Comparison of ENCODE assay signal across 12 mouse cellular contexts in the genomic region with DNA sequence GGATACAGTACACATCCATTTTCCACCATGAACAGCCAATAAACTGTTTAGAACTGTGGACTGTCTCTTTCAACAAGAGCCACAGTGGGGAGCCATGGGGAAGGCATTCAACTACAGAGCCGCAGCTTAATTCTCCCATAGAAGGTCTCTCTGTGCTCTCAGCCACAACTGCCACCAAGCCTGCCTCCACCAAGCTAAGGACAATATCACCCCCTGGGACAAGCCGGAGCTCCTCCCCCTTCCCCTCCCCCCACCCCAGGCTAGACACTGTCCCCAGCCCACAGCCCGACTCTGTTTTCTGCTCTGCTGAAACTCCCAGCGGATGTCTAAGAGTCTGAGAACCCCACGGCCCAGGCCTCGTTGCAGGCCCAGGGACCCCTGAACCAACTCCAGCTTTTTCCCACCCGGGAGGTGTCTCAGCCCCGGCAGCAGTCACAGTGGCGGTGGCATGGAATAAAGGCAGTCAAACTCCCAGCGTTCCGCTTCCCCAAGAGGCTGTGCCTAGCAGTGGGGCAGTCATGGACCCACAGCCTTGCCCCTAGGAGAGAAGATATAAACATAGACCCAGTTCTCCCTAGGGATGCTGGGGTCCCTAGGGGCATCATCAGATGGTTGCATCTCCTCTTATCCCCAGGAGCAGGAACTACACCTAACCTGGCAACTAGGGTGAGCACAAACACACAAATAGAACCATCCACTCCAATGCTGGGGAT. TPM values are rescaled to one million over a fixed set of nuclear protein-coding genes. Genes with fewer than 3 reads are reported as not detected.
DNase-seq lines count a peak whose midpoint lies in the region; ATAC-seq and TF ChIP-seq lines count a peak whose summit lies in the region.
"Had no signal": no experiment of that assay in that cellular context is flagged by ENCODE, and none has a peak within 500 bp of the region (broad histone marks: within the 10 kb centered on the region; RNA-seq: fewer than 3 reads in every experiment).

No protein-coding gene starts in this region.

- 0 out of 2 replicates have a peak, but pooled peaks have one; percentile 12 for ATAC-seq in liver, embryonic 16.5 days (ENCODE audit: low read depth)
- ATAC-seq in forebrain, embryonic 15.5 days (replicated peaks), result 0 out of 2 replicates have a peak, but pooled peaks have one; percentile 49
- peak; percentile 82 for ATAC-seq in midbrain, embryonic 13.5 days
- no peak for ATAC-seq in frontal cortex, adult (ENCODE audit: low TSS enrichment)
- ATAC-seq: CD4-positive, CD25-positive, alpha-beta regulatory T cell, adult 4 months had no signal

- no peaks in the 10 kb centered on the region for H3K36me3 ChIP-seq in liver, embryonic 16.5 days (ENCODE audit: control insufficient read depth, insufficient read depth)
- H3K36me3 ChIP-seq in forebrain, embryonic 15.5 days, result no peaks in the 10 kb centered on the region
- H3K36me3 ChIP-seq in midbrain, embryonic 13.5 days, result no peaks in the 10 kb centered on the region
- H3K36me3 ChIP-seq: stomach, embryonic 15.5 days had no signal

- 46% methylated on average over 11 of the region's 11 CpGs for WGBS in liver, embryonic 16.5 days (ENCODE audit: insufficient replicate concordance)
- 12% methylated on average over 11 of the region's 11 CpGs for WGBS in forebrain, embryonic 15.5 days
- 7% methylated on average over 11 of the region's 11 CpGs for WGBS in midbrain, embryonic 13.5 days

- no peaks in the 10 kb centered on the region for H3K4me1 ChIP-seq in liver, embryonic 16.5 days (ENCODE audit: control insufficient read depth, low read depth, low read length)
- H3K4me1 ChIP-seq in forebrain, embryonic 15.5 days, result peaks cover 16% of the 10 kb centered on the region
- H3K4me1 ChIP-seq in midbrain, embryonic 13.5 days (replicated peaks), result peaks cover 30% of the 10 kb centered on the region
- H3K4me1 ChIP-seq: stomach, embryonic 15.5 days had no signal

- TF ChIP-seq CTCF in brain, embryonic 14.5 days (IDR thresholded peaks at IDR 0.05; ENCODE audit: borderline replicate concordance, extremely low read depth, insufficient read depth, insufficient read length), result no peak

- H3K4me3 ChIP-seq in liver, embryonic 16.5 days (ENCODE audit: low read depth, low read length), result no peak overlapping the region
- no peak overlapping the region for H3K4me3 ChIP-seq in forebrain, embryonic 15.5 days
- no peak overlapping the region for H3K4me3 ChIP-seq in midbrain, embryonic 13.5 days (replicated peaks)
- H3K4me3 ChIP-seq: stomach, embryonic 15.5 days had no signal

- H3K4me2 ChIP-seq in liver, embryonic 16.5 days (ENCODE audit: low read depth, low read length), result no peak overlapping the region
- no peak overlapping the region for H3K4me2 ChIP-seq in forebrain, embryonic 15.5 days (replicated peaks)
- H3K4me2 ChIP-seq in midbrain, embryonic 13.5 days (replicated peaks), result peak overlapping the region; percentile 3; the same call in 1 of the 2 replicates
- H3K4me2 ChIP-seq: stomach, embryonic 15.5 days had no signal

- no peaks in the 10 kb centered on the region for H3K27me3 ChIP-seq in liver, embryonic 16.5 days (ENCODE audit: control insufficient read depth, insufficient read depth, low read depth, low read length)
- no peaks in the 10 kb centered on the region for H3K27me3 ChIP-seq in forebrain, embryonic 15.5 days
- no peaks in the 10 kb centered on the region for H3K27me3 ChIP-seq in midbrain, embryonic 13.5 days
- H3K27me3 ChIP-seq: stomach, embryonic 15.5 days had no signal

- no peak overlapping the region for H3K9ac ChIP-seq in liver, embryonic 16.5 days (ENCODE audit: low read depth, low read length)
- H3K9ac ChIP-seq in forebrain, embryonic 15.5 days (replicated peaks), result no peak overlapping the region
- no peak overlapping the region for H3K9ac ChIP-seq in midbrain, embryonic 13.5 days (replicated peaks)
- H3K9ac ChIP-seq: stomach, embryonic 15.5 days had no signal

- TF ChIP-seq POLR2A in brain, embryonic 14.5 days (IDR thresholded peaks at IDR 0.05; ENCODE audit: borderline replicate concordance, extremely low read depth, insufficient read depth, insufficient read length, poor library complexity, severe bottlenecking), result no peak

- no peak for DNase-seq in liver
- DNase-seq in brain, embryonic 14.5 days (ENCODE audit: low read depth), result peak; percentile 78
- no peak for DNase-seq in kidney, postnatal 14 days
- no peak for DNase-seq in c-Kit-positive CD71-positive TER-119-positive erythroid progenitor cells, embryonic 14.5 days (ENCODE audit: low spot score)
- DNase-seq: cerebellum, adult 8-10 months; lung, postnatal 36 days had no signal

- no peak overlapping the region for H3K27ac ChIP-seq in liver, embryonic 16.5 days (ENCODE audit: low read length)
- no peak overlapping the region for H3K27ac ChIP-seq in forebrain, embryonic 15.5 days (replicated peaks)
- H3K27ac ChIP-seq in midbrain, embryonic 13.5 days, result peak overlapping the region; percentile 65
- H3K27ac ChIP-seq: stomach, embryonic 15.5 days had no signal

- H3K9me3 ChIP-seq in liver, embryonic 16.5 days (replicated peaks; ENCODE audit: control insufficient read depth, low read length), result no peaks in the 10 kb centered on the region
- H3K9me3 ChIP-seq in forebrain, embryonic 15.5 days, result no peaks in the 10 kb centered on the region
- H3K9me3 ChIP-seq in midbrain, embryonic 13.5 days, result no peaks in the 10 kb centered on the region
- H3K9me3 ChIP-seq: stomach, embryonic 15.5 days had no signal

RNA-seq across cellular contexts. Expression of a gene that starts 1.0 kb away (rescaled TPM):
- not detected in 2 replicates for polyA plus RNA-seq in liver, embryonic 16.5 days (2015; fragmentation: Nextera tagmentation; extraction: Ambion mirVana)
- 0.09 and 0.11 TPM in 2 replicates for polyA plus RNA-seq in brain, embryonic 14.5 days (2012; rRNA removed)
- polyA plus RNA-seq in forebrain, embryonic 15.5 days (2015; fragmentation: Nextera tagmentation; extraction: Ambion mirVana), result 0.18 TPM in 1 of 2 replicates, not detected in the other
- polyA plus RNA-seq in midbrain, embryonic 13.5 days (2015; fragmentation: Nextera tagmentation; extraction: Ambion mirVana), result 0.22 TPM in 1 of 2 replicates, not detected in the other
- polyA plus RNA-seq: stomach, embryonic 15.5 days had no signal

RNA-seq across cellular contexts. Expression of a gene that starts 1.1 kb away (rescaled TPM):
- polyA plus RNA-seq in liver, embryonic 16.5 days (2015; fragmentation: Nextera tagmentation; extraction: Ambion mirVana), result not detected in 2 replicates
- polyA plus RNA-seq in brain, embryonic 14.5 days (2012; rRNA removed), result not detected in 2 replicates
- not detected in 2 replicates for polyA plus RNA-seq in forebrain, embryonic 15.5 days (2015; fragmentation: Nextera tagmentation; extraction: Ambion mirVana)
- polyA plus RNA-seq in midbrain, embryonic 13.5 days (2015; fragmentation: Nextera tagmentation; extraction: Ambion mirVana), result not detected in 2 replicates
- polyA plus RNA-seq: CD4-positive, CD25-positive, alpha-beta regulatory T cell, adult 4 months; stomach, embryonic 15.5 days had no signal
